Mouse (Mus musculus) ES-E14 (cell line): ENCODE measurements around the gene Klhdc4. TPM values are rescaled to one million over a fixed set of nuclear protein-coding genes. Genes with fewer than 3 reads are reported as not detected.
A peak's percentile ranks its signal among the peaks of the same experiment; 100 is the strongest.

Experiments used
- DNase-seq: peaks from one replicate; pipeline ENCODE4 v3.0.0-alpha.2; 2013; ENCODE audit warnings: low read depth, low spot score
- H3K27ac ChIP-seq: 2 replicates; pipeline ENCODE4 v1.5.1; 2012; ENCODE audit warnings: low read depth, mild to moderate bottlenecking, low read length, moderate library complexity, mixed read lengths; ENCODE audit not compliant: poor library complexity, insufficient read depth, severe bottlenecking
- H3K36me3 ChIP-seq: 2 replicates; pipeline ENCODE4 v1.6.1; 2012; ENCODE audit warnings: mild to moderate bottlenecking, low read length, moderate library complexity, mixed read lengths; ENCODE audit not compliant: control insufficient read depth, poor library complexity, insufficient read depth, severe bottlenecking
- H3K4me1 ChIP-seq, 2 experiments: fragments of 150-350 bp in 1 of 2; sonication (generic) in 1 of 2; 2 replicates each; pipeline ENCODE4 v1.6.1; 2012; ENCODE audit warnings: low read length in 2 of 2, mild to moderate bottlenecking in 1 of 2, mixed read lengths in 1 of 2; ENCODE audit not compliant: control insufficient read depth in 2 of 2, insufficient read depth in 2 of 2, poor library complexity in 1 of 2
- H3K4me3 ChIP-seq, 2 experiments: fragments of 150-350 bp in 1 of 2; sonication (generic) in 1 of 2; 2 replicates each; pipeline ENCODE4 v1.5.1; 2012; ENCODE audit warnings: low read length in 2 of 2, low read depth in 1 of 2, mild to moderate bottlenecking in 1 of 2, mixed read lengths in 1 of 2; ENCODE audit not compliant: insufficient read depth in 1 of 2, poor library complexity in 1 of 2, severe bottlenecking in 1 of 2
- H3K9ac ChIP-seq: 2 replicates; pipeline ENCODE4 v1.6.1; 2012; ENCODE audit warnings: low read depth, mild to moderate bottlenecking, low read length, mixed read lengths; ENCODE audit not compliant: poor library complexity, insufficient read depth, severe bottlenecking
- H3K9me3 ChIP-seq: fragments of 150-350 bp; sonication (generic); 2 replicates; pipeline ENCODE4 v1.6.1; 2012; ENCODE audit warnings: low read depth, mild to moderate bottlenecking, low read length; ENCODE audit not compliant: control insufficient read depth, insufficient read depth
- CHD2 ChIP-seq: IDR thresholded peaks from 2 replicates; pipeline ENCODE4 v1.6.1; 2014; ENCODE audit warnings: mild to moderate bottlenecking, low read depth, low read length, inconsistent platforms
- HCFC1 ChIP-seq: IDR thresholded peaks from 2 replicates; pipeline ENCODE4 v1.6.1; 2012; ENCODE audit warnings: low read length, inconsistent platforms, borderline replicate concordance; ENCODE audit not compliant: insufficient read depth
- MAFK ChIP-seq: IDR thresholded peaks from 2 replicates; pipeline ENCODE4 v1.6.1; 2014; ENCODE audit warnings: mild to moderate bottlenecking, low read depth, low read length, inconsistent platforms; ENCODE audit not compliant: insufficient read depth
- ZC3H11A ChIP-seq: IDR thresholded peaks from 2 replicates; pipeline ENCODE4 v1.6.1; 2012; ENCODE audit warnings: low read depth, mild to moderate bottlenecking, inconsistent platforms, low read length, borderline replicate concordance
- ZNF384 ChIP-seq: IDR thresholded peaks from 2 replicates; pipeline ENCODE4 v1.6.1; 2012; ENCODE audit warnings: low read depth, low read length, inconsistent platforms
- in situ Hi-C, 2 experiments: fragments of 600-800 bp; cut with MboI; formaldehyde crosslinking; loops; one replicate each; pipeline ENCODE4 v1.15.1; 2025; ENCODE audit warnings: low sequenced_read_pairs in 2 of 2, inconsistent platforms in 1 of 2; ENCODE audit not compliant: unreplicated experiment in 2 of 2
- total RNA-seq: library from RNA; depleted of rRNA; stranded (reverse); fragments of 300-350 nt; gene quantifications from 2 replicates; pipeline ENCODE4 v1.2.3, GENCODE M21; 2012

Gene Klhdc4
- total RNA-seq, 1 experiment, result 65.9 TPM

- Histone ChIP-seq H3K4me1 (peaks cover 0 to 3% of the 10 kb centered on the region in 2 experiments; a peak in 1 of 4 replicates), H3K4me3 (no peak overlapping the region), H3K27ac (no peak overlapping the region), H3K36me3 (peaks cover 32% of the 10 kb centered on the region), H3K9me3 (no peaks in the 10 kb centered on the region), H3K9ac (no peak overlapping the region)
- in situ Hi-C loops, result no loop called here
- no peak for DNase-seq
- TF ChIP-seq ZC3H11A (no peak), HCFC1 (no peak), MAFK (no peak), CHD2 (no peak), ZNF384 (no peak)
Measured at GRCm38 (mm10) chr8:121804829-121805228, 24.5 kb downstream of the Klhdc4 start.

DNA sequence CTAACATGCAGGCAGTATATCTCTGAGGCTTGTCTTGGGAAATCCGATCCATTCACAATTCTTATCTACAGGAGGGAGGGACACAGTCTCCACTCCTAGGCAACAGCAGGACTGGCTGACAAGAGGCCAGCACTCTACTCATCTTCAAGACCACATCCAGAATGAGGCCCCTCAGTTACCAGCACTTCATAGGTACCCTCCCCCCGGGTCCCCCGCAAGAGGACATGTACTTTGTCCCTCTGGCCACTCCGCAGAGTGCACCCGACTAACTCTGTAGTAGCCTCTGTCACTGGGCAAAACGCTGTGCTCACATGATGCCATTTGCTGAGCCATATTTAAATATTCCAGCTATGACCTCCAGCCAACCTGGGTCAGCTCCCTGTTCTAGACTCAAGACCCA, 31.0 kb downstream of the Klhdc4 start:
- in situ Hi-C loops, result no loop called here
- TF ChIP-seq ZNF384, result no peak
- TF ChIP-seq MAFK, result no peak
- no peak for TF ChIP-seq HCFC1
- TF ChIP-seq CHD2, result no peak
- TF ChIP-seq ZC3H11A, result no peak
- Histone ChIP-seq H3K9me3 (no peaks in the 10 kb centered on the region), H3K9ac (no peak overlapping the region), H3K36me3 (peaks cover 35% of the 10 kb centered on the region), H3K4me3 (no peak overlapping the region), H3K27ac (no peak overlapping the region), H3K4me1 (peaks cover 0 to 3% of the 10 kb centered on the region in 2 experiments; a peak in 1 of 4 replicates)
- DNase-seq, result no peak

DNA sequence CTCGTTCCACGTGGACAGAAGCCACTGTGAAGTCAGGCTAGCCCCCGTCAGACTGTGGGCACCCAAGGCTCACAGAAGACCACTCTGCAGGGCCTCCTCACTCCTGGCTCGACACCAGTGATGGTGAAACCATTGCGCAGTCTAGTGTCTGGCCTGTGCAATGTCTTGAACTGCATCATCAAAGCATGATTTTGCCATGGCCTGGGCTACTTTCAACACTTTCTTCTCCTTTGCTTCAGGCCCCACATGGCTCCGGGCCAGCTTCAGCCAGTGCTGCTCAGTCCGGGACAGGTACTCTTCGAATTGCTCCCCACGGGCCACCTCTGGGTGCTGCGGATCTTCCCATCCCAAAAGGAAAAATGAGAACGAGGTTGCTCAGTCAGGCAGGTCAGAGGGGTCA, 33.0 kb downstream of the Klhdc4 start:
- no peak for TF ChIP-seq CHD2
- no peak for TF ChIP-seq ZC3H11A
- TF ChIP-seq HCFC1, result no peak
- TF ChIP-seq MAFK, result no peak
- no peak for TF ChIP-seq ZNF384
- Histone ChIP-seq H3K36me3 (peaks cover 32% of the 10 kb centered on the region), H3K27ac (no peak overlapping the region), H3K4me3 (no peak overlapping the region), H3K4me1 (peaks cover 0 to 5% of the 10 kb centered on the region in 2 experiments; a peak in 1 of 4 replicates), H3K9me3 (no peaks in the 10 kb centered on the region), H3K9ac (no peak overlapping the region)
- DNase-seq, result no peak
- in situ Hi-C loops, result no loop called here

- in situ Hi-C loops, result no loop called here
- Histone ChIP-seq H3K27ac (no peak overlapping the region), H3K4me1 (peaks cover 0 to 5% of the 10 kb centered on the region in 2 experiments; a peak in 1 of 4 replicates), H3K4me3 (no peak overlapping the region), H3K9ac (no peak overlapping the region), H3K36me3 (peaks cover 28% of the 10 kb centered on the region), H3K9me3 (no peaks in the 10 kb centered on the region)
- no peak for DNase-seq
- TF ChIP-seq CHD2, result no peak
- TF ChIP-seq HCFC1, result no peak
- TF ChIP-seq MAFK, result no peak
- TF ChIP-seq ZC3H11A, result no peak
- TF ChIP-seq ZNF384, result no peak
Measured at GRCm38 (mm10) chr8:121795461-121795860, 33.9 kb downstream of the Klhdc4 start.

DNA sequence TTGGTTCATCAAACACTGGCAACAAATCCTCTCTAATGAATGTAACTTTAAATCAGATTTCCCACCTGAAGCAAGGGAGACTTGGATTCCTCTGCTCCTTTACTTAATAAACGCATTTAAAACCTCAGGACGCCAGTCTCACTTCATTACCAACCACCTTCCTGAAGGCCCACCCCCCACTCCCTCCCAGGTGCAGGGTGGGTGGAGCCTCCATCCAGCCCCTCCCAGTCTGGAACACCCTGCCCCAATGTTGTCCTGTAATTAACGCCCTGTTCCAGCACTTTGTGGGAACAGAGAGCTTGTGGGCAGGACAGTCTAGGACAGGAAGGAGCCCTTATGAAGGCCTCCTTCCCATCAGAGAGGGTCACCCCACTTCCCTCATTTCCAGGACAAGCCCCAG, 35.2 kb downstream of the Klhdc4 start:
- H3K9me3 ChIP-seq, result no peaks in the 10 kb centered on the region
- H3K36me3 ChIP-seq, result peaks cover 25% of the 10 kb centered on the region
- H3K4me3 ChIP-seq, result no peak overlapping the region
- H3K9ac ChIP-seq, result no peak overlapping the region
- in situ Hi-C loops, result no loop called here
- peak; percentile 24 for DNase-seq
- no peak overlapping the region for H3K27ac ChIP-seq
- peaks cover 0 to 5% of the 10 kb centered on the region in 2 experiments; a peak in 1 of 4 replicates for H3K4me1 ChIP-seq
- TF ChIP-seq HCFC1 (no peak), CHD2 (no peak), ZNF384 (no peak), ZC3H11A (no peak)
